Mouse (Mus musculus): ENCODE data around the gene Pros1. TPM values are rescaled to one million over a fixed set of nuclear protein-coding genes. Genes with fewer than 3 reads are reported as not detected.

The Pros1 gene
- polyA plus RNA-seq, 1 experiment from 2014 or later, result 26.1 TPM

- no peaks in the 10 kb centered on the region for H3K27me3 ChIP-seq (ENCODE audit: control insufficient read depth, insufficient read depth, low read length)
- H3K9ac ChIP-seq (replicated peaks; ENCODE audit: low read length), result no peak overlapping the region
- ATAC-seq (replicated peaks; ENCODE audit: insufficient number of reproducible peaks, low FRiP score, low TSS enrichment, low read depth), result no peak
- no peak overlapping the region for H3K27ac ChIP-seq (replicated peaks; ENCODE audit: low read depth, low read length)
- peak; percentile 78 for DNase-seq (ENCODE audit: low spot score)
- WGBS, result 77% methylated on average over 12 of the region's 12 CpGs
- H3K9me3 ChIP-seq (replicated peaks; ENCODE audit: control insufficient read depth, low read length), result no peaks in the 10 kb centered on the region
- no peak overlapping the region for H3K4me3 ChIP-seq (ENCODE audit: low read depth, low read length)
- no peaks in the 10 kb centered on the region for H3K4me1 ChIP-seq (ENCODE audit: control insufficient read depth, insufficient read depth, low read length)
- H3K36me3 ChIP-seq (replicated peaks; ENCODE audit: control insufficient read depth, insufficient read depth, low read depth, low read length), result no peaks in the 10 kb centered on the region
- no peak overlapping the region for H3K4me2 ChIP-seq (ENCODE audit: low read depth, low read length)
Measured at GRCm38 (mm10) chr16:62826156-62827001, 27.7 kb upstream of the Pros1 start.

GRCm38 (mm10) chr16:62832027-62832426 is 22.1 kb upstream of the Pros1 start:
- no peak overlapping the region for H3K4me3 ChIP-seq (ENCODE audit: low read depth, low read length)
- ATAC-seq (replicated peaks; ENCODE audit: insufficient number of reproducible peaks, low FRiP score, low TSS enrichment, low read depth) (no peak), DNase-seq (ENCODE audit: low spot score) (no peak)
- no peak overlapping the region for H3K27ac ChIP-seq (replicated peaks; ENCODE audit: low read depth, low read length)
- WGBS, result 81% methylated on average over 2 of the region's 2 CpGs
- H3K27me3 ChIP-seq (ENCODE audit: control insufficient read depth, insufficient read depth, low read length), result no peaks in the 10 kb centered on the region
- no peaks in the 10 kb centered on the region for H3K4me1 ChIP-seq (ENCODE audit: control insufficient read depth, insufficient read depth, low read length)
- no peaks in the 10 kb centered on the region for H3K36me3 ChIP-seq (replicated peaks; ENCODE audit: control insufficient read depth, insufficient read depth, low read depth, low read length)
- H3K9ac ChIP-seq (replicated peaks; ENCODE audit: low read length), result no peak overlapping the region
- H3K9me3 ChIP-seq (replicated peaks; ENCODE audit: control insufficient read depth, low read length), result no peaks in the 10 kb centered on the region
- no peak overlapping the region for H3K4me2 ChIP-seq (ENCODE audit: low read depth, low read length)

GRCm38 (mm10) chr16:62832481-62832880 is 21.6 kb upstream of the Pros1 start:
- Histone ChIP-seq H3K27ac (replicated peaks; ENCODE audit: low read depth, low read length) (no peak overlapping the region), H3K9ac (replicated peaks; ENCODE audit: low read length) (no peak overlapping the region), H3K9me3 (replicated peaks; ENCODE audit: control insufficient read depth, low read length) (no peaks in the 10 kb centered on the region), H3K27me3 (ENCODE audit: control insufficient read depth, insufficient read depth, low read length) (no peaks in the 10 kb centered on the region), H3K4me2 (ENCODE audit: low read depth, low read length) (no peak overlapping the region), H3K4me3 (ENCODE audit: low read depth, low read length) (no peak overlapping the region), H3K4me1 (ENCODE audit: control insufficient read depth, insufficient read depth, low read length) (no peaks in the 10 kb centered on the region), H3K36me3 (replicated peaks; ENCODE audit: control insufficient read depth, insufficient read depth, low read depth, low read length) (no peaks in the 10 kb centered on the region)
- WGBS, result 17% methylated on average over 4 of the region's 4 CpGs
- DNase-seq (ENCODE audit: low spot score) (peak; percentile 70), ATAC-seq (replicated peaks; ENCODE audit: insufficient number of reproducible peaks, low FRiP score, low TSS enrichment, low read depth) (no peak)

- WGBS, result 71% methylated on average over 3 of the region's 3 CpGs
- Histone ChIP-seq H3K9ac (replicated peaks; ENCODE audit: low read length) (no peak overlapping the region), H3K27me3 (ENCODE audit: control insufficient read depth, insufficient read depth, low read length) (no peaks in the 10 kb centered on the region), H3K4me2 (ENCODE audit: low read depth, low read length) (no peak overlapping the region), H3K9me3 (replicated peaks; ENCODE audit: control insufficient read depth, low read length) (no peaks in the 10 kb centered on the region), H3K27ac (replicated peaks; ENCODE audit: low read depth, low read length) (no peak overlapping the region), H3K4me1 (ENCODE audit: control insufficient read depth, insufficient read depth, low read length) (no peaks in the 10 kb centered on the region), H3K4me3 (ENCODE audit: low read depth, low read length) (no peak overlapping the region), H3K36me3 (replicated peaks; ENCODE audit: control insufficient read depth, insufficient read depth, low read depth, low read length) (no peaks in the 10 kb centered on the region)
- ATAC-seq (replicated peaks; ENCODE audit: insufficient number of reproducible peaks, low FRiP score, low TSS enrichment, low read depth), result no peak
- no peak for DNase-seq (ENCODE audit: low spot score)
Measured at GRCm38 (mm10) chr16:62834016-62834735, 19.9 kb upstream of the Pros1 start.

GRCm38 (mm10) chr16:62845341-62845740 is 8.8 kb upstream of the Pros1 start:
- no peak overlapping the region for H3K4me2 ChIP-seq (ENCODE audit: low read depth, low read length)

GRCm38 (mm10) chr16:62846498-62847312 is 7.4 kb upstream of the Pros1 start, which contains the start of gene Arl13b:
Gene Arl13b (minus strand): TSS chr16:62847040.
- ATAC-seq (replicated peaks; ENCODE audit: insufficient number of reproducible peaks, low FRiP score, low TSS enrichment, low read depth), result peak; percentile 100
- peak within 1 kb of the TSS; percentile 77 for H3K9ac ChIP-seq (replicated peaks; ENCODE audit: low read length)
- WGBS, result under 1% methylated on average over 49 of the region's 52 CpGs
- H3K27ac ChIP-seq (replicated peaks; ENCODE audit: low read depth, low read length), result peak within 1 kb of the TSS; percentile 20; the same call in 1 of the 2 replicates
- H3K36me3 ChIP-seq (replicated peaks; ENCODE audit: control insufficient read depth, insufficient read depth, low read depth, low read length), result no peaks in the 10 kb centered on the region
- no peaks in the 10 kb centered on the region; the same call in 1 of the 2 replicates for H3K4me1 ChIP-seq (ENCODE audit: control insufficient read depth, insufficient read depth, low read length)
- DNase-seq (ENCODE audit: low spot score), result peak; percentile 98
- peak within 1 kb of the TSS; percentile 83 for H3K4me3 ChIP-seq (ENCODE audit: low read depth, low read length)
- no peaks in the 10 kb centered on the region for H3K9me3 ChIP-seq (replicated peaks; ENCODE audit: control insufficient read depth, low read length)
- peak within 1 kb of the TSS; percentile 81 for H3K4me2 ChIP-seq (ENCODE audit: low read depth, low read length)
- no peaks in the 10 kb centered on the region for H3K27me3 ChIP-seq (ENCODE audit: control insufficient read depth, insufficient read depth, low read length)

More at GRCm38 (mm10) chr16:62845341-62845740, 8.8 kb upstream of the Pros1 start:
- Histone ChIP-seq H3K9ac (replicated peaks; ENCODE audit: low read length) (no peak overlapping the region), H3K36me3 (replicated peaks; ENCODE audit: control insufficient read depth, insufficient read depth, low read depth, low read length) (no peaks in the 10 kb centered on the region), H3K9me3 (replicated peaks; ENCODE audit: control insufficient read depth, low read length) (no peaks in the 10 kb centered on the region), H3K4me3 (ENCODE audit: low read depth, low read length) (no peak overlapping the region), H3K27ac (replicated peaks; ENCODE audit: low read depth, low read length) (no peak overlapping the region), H3K4me1 (ENCODE audit: control insufficient read depth, insufficient read depth, low read length) (no peaks in the 10 kb centered on the region; the same call in 1 of the 2 replicates), H3K27me3 (ENCODE audit: control insufficient read depth, insufficient read depth, low read length) (no peaks in the 10 kb centered on the region)
- 86% methylated on average over 6 of the region's 6 CpGs for WGBS
- ATAC-seq (replicated peaks; ENCODE audit: insufficient number of reproducible peaks, low FRiP score, low TSS enrichment, low read depth) (no peak), DNase-seq (ENCODE audit: low spot score) (no peak)

GRCm38 (mm10) chr16:62852464-62853252 is 1.4 kb upstream of the Pros1 start:
- Histone ChIP-seq H3K9ac (replicated peaks; ENCODE audit: low read length) (no peak overlapping the region), H3K9me3 (replicated peaks; ENCODE audit: control insufficient read depth, low read length) (no peaks in the 10 kb centered on the region), H3K27me3 (ENCODE audit: control insufficient read depth, insufficient read depth, low read length) (no peaks in the 10 kb centered on the region), H3K4me1 (ENCODE audit: control insufficient read depth, insufficient read depth, low read length) (no peaks in the 10 kb centered on the region), H3K4me2 (ENCODE audit: low read depth, low read length) (no peak overlapping the region), H3K27ac (replicated peaks; ENCODE audit: low read depth, low read length) (no peak overlapping the region), H3K4me3 (ENCODE audit: low read depth, low read length) (no peak overlapping the region), H3K36me3 (replicated peaks; ENCODE audit: control insufficient read depth, insufficient read depth, low read depth, low read length) (no peaks in the 10 kb centered on the region)
- DNase-seq (ENCODE audit: low spot score) (peak; percentile 8), ATAC-seq (replicated peaks; ENCODE audit: insufficient number of reproducible peaks, low FRiP score, low TSS enrichment, low read depth) (no peak)
- 80% methylated on average over 3 of the region's 3 CpGs for WGBS

All from embryonic facial prominence, embryonic 11.5 days (tissue).